Mouse (Mus musculus) layer of hippocampus, adult 11-12 months (tissue): ENCODE data around the gene Mxi1.

ENCODE experiments used
- DNase-seq: peaks from one replicate; pipeline ENCODE4 v3.0.0; 2022; ENCODE audit warnings: low spot score

Gene Mxi1

DNA sequence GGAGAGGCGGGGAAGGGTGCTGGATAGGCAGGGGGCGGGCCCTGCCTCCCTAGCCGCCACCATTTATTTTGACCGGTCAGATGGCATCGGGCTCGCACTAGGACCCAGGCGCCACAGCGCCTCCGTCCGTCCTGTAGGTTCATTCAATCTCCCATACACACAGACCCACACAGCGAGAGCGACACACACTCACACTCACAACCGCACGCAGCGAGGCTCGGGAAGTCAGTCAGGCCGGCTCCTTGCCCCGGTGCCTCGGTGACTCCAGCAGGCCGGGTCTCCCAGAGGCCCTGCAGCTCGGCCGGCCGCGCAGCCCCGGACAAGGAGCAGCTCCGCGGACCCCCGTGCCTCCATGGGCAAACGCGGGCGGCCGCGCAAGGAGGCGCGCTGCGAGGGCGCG lies at the start of gene Mxi1:
TSS of gene Mxi1 (plus strand) at position 171 of the 400 bp plus-strand sequence.
- DNase-seq = peak; percentile 83

DNA sequence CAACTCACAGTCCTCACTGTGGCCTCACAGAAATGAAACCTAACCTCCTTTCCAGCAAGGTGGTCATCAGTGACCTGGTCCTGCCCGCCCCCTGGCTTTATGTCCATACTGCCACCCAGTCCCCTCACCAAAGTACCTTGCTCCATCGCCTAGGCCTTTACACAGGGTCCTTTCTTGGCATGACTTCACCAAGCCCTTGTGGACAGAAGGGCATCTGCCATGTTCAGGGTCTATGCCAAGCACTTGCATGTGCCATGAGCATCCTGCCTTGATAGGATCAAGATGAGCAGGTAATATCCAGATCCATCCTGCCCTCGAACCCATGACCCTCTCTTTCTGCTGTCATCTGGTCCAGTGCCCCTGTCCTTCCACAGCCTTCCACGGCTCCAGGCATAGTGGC lies 49.5 kb upstream of the Mxi1 start:
- DNase-seq = no peak

DNA sequence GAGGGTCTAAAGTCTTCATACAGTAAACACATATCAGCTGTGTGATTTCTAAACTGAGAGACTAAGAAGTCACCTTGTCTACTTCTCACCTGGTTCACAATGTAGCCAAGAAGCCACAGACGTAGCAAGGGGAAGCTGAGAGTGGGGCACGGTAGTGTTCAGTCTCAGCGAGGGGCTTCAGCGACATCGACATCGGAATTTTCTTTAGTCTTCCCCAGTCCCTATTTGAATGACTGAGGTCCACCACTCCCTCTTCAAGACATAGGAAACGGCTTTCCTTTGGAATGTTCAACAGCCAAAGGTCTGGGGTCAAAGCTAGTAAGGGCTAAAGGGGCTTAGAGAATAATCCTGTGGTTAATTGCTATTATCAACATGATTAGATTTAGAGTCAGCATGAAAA lies 48.3 kb upstream of the Mxi1 start:
- DNase-seq = no peak

DNA sequence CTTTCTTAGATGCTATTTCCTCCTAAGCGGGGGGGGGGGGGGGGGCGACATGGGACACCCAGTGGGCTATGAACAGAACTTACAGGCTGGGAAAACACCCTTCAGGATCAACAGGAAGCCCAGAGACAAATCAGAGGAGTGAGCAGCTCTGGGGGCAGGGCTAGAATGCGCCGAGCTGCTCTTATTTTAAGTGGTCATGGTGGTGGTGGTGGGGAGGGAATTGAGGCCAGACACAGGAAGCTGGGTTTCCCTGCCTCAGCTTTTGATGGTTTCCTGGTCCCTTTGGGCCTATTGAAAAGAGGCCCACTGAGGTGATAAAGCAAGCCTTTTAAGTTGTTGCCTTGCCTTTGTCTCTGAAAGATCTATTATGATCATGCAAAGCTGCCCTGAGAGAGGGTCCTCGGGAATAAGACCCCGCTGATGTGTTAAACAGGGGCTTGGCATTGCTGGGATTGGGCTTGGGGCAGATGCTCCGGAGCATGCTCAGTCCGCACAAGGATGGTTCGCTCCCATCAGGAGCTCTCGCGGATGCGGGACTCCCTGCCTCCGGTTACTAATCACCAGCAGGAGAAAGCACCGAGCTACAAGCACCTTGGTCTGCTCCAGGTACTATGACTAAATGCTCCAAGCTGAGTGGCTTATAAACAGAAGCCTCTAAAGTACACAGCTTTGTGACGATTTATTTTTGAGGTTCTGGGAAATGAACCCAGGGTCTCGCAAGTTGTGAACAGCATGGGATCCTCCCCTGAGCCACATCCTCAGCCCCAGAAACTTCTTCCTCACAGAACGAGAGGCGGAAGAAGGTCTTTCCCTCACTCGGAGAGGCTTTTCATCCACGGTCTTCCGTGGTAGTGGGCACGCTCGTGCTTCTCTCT lies 46.2 kb upstream of the Mxi1 start:
- no peak for DNase-seq

DNA sequence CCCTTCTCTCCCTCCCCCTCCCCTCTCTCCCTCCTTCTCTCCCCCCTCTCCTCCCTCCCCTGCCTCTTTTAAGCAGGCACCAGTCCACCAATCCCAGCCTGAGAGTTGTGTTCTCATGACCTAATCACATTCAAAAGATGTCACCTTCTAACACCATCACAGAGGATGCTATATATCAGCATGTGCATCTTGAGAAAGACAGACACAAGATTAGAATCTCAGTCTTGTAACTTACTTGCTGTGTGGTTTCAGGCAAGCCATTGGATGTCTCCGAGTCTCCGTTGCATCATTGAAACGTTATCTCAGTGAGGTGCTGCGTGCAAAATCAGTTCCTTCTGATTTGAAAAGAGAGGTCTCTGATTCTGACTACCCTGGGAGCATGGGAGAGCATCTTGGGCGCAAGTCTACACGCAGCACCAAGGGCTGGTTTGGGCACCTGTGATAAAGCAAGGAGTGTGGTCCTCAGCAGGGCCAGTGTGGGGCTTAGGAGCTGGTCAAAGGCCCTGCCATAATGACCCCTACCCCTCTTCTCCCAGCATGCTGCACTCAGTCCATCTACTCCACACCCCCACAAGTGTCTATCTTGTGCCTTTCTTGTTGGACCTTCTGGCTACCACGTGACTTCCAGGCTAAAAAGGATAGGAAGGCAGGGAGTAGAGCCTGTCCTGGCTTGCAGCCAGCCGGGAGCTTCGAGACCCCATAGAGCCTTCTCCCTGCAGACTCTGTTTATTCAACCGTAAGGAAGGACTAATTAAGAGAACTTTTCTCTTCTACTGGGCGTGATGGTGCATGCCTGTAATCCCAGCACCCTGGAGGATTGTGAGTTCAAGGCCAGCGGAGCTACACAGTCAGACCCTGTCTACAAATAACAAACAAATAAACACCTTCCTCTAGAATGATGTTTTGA lies 45.2 kb upstream of the Mxi1 start:
- no peak for DNase-seq

DNA sequence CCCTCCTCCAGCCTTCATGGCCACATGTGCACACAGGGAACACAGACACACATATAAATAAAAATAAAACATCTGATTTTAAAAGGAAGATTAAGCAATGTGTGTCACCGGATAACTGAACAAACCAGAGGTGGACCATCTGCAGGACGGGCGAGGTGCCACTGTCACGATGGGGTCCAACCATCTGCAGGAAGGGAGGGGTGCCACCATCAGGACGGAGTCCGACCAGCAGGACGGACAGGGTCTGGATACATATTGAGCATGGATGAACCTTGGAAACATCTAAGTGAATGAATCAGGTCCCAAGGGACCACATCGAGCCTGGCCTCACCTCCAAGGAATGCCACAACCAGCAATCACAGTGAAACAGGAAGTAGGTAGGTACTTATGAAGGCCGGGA lies 43.0 kb upstream of the Mxi1 start:
- DNase-seq = no peak

DNA sequence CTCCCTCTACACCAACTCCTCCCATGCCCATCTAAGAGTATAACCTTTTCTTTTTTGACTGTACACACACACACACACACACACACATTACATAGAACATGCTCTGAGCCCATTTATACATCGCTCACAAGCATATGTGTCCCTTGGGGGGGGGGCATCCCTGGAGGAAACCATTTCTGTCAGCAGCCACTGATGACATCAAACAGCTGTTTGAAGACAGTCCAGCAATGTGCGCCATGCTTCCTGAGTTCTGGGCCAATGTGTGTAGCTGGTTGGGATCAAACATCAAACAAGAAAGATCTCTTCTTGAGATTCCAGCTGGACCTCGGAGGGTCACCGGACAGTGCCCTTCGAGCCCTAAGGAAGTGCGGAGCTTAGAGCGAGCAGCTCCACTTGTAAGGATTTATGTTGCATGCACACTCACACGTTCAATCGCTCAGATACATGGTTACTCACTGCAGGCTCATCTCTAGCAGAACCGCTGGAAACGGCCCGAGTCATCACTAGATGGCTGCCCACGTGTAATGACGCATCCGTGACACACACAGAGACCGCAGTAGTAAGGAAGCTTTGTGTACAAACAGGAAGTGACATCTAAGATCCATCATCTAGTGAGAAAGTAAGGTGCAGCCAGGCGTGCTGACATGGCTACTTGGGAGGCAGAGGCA lies 37.1 kb upstream of the Mxi1 start:
- DNase-seq = no peak

DNA sequence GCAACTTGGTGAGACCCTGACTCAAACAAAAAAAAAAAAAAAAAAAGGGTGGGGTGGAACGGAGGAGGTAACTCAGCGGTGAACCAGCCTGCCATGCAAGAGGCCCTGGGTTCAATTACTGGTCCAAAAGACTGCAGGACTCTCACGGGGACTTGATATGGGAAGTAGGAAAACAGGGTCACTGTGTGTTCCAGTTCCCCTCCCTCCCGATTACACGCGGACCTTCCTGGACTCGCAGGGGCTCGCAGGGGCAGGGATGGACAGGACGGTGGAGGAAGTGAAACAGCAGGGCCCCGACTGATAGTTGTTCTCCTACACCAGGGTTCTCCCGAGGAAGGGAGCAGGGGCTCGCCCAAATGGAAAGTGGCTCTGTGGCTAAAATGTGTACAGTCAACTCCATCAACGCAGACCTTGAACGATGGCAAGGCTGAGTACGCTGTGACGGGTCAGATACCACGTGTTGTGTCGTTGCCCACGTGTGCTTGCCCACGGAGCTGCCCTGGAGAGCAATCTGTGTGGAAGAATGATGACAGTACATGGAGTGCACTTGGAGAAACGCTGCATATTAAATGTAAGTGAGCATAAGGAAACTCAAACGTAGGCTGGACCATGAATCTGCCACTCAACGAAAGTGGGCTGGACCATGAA lies 36.4 kb upstream of the Mxi1 start:
- DNase-seq = no peak

DNA sequence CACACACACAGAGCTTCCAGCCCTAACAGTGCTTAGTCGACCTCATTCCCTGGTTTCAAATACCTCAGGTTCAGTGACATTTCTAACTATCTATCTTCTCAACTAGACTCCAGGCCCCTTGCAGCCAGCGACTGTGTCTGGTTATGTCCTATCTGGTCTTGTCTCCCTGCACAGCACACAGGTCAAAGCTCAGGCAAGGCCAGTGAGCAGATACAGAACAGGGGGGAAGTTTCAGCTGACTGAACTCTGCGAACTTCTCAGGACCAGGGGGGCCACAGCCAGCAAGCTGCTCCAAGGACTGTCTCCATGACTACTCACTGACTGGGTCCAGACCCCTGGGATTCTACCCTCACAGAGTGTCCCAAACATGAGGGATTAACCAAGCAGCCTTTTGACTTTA lies 35.1 kb upstream of the Mxi1 start:
- DNase-seq = no peak

DNA sequence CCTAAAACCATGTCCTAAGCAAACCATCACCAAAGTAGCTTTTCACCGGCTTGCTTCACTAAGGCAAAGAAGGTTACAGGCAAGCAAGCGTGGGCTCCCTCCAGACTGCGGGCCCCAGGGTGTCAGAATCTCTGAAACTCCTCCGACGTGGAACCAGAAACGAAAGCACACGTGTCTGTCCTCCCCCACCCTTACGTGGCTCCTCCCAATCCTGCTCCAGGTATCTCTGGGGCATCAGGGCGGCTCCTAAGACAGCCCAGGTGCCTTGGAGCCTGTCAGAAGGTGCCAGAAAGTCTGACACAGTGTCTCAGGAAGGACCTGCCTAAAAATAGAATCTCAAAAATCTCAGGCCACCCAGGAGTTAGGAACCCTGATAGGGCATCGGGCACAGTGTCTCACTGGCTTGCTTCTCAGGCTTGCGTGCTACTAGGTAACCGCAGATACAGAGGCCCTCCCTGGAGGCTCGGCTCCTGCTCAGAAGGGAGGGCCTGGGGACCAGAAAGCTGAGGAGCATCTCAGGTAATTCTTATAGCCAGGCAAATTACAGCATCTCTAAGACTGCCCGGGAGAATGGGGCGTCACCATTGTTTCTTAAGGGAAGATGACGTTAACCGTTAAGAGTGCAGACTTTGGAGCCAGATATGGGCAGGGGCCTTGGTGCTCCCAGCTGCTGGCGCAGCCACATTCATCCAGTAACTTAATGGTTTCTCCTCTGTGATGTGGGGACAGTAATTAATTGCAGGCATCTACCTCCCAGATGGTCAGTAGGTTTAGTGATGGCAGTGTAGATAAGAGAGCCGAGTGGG lies 33.2 kb upstream of the Mxi1 start:
- DNase-seq = no peak

DNA sequence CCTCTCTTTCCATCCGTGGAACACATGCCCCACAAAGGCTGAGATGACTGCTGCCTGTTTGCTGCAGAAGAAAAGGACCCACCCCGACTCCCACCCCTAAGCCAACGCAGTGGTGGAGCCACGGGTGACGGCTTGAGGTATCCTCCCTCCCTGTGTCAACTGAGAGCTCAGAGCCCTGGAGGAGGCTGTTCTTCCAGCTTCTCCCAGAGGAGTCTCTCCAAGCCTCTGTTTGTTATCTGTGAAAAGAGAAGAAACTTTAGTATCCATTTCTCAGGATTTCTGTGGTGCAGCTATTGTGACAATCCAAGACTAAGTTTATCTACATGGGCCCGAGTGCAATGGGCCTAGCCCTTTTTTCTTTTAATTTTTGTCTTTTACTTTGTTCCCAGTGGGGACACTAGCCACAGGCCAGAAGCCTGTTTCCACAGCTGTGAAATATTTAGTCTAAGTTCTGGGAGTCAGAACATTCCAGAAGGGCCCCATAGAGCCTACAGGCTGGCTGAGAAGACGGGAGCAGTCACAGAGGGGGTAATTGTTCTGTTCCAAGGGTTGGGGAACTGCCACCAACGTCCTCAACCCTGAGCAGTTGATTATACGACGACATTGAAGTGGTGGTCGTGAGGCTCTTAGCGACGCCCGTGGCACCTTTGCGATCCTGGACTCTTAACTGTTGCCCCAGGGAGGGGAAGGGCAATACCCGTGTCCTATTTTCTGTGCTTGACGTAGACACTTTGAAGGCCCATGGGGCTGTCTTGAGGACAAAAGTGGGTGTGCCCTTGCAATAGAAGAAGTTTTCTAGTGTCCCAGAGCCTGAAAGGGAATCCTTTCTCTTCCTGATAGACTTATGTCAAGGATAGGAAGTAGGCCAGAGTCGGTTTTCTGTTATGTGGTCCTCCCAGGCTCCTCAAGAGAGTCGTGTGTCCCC lies 31.6 kb upstream of the Mxi1 start:
- no peak for DNase-seq

DNA sequence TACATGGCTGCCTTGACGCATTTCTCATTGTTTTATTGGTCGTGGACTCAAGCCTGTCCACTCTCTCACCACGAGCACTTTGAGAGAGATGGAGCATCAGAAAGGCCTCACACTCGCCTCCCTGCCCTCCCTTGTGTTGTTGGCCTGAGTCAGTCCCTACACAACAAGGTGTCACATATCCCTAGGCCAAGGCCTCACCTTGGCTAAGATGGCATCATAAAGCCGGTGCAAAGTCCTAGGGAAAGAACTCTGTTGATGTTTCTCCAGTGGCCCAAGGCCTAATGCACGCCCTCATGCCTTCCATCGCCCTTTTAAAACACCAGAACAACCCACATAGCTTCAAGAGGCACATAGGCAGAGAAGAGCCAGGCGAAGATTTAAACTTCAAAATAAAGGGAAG lies 30.1 kb upstream of the Mxi1 start:
- no peak for DNase-seq

DNA sequence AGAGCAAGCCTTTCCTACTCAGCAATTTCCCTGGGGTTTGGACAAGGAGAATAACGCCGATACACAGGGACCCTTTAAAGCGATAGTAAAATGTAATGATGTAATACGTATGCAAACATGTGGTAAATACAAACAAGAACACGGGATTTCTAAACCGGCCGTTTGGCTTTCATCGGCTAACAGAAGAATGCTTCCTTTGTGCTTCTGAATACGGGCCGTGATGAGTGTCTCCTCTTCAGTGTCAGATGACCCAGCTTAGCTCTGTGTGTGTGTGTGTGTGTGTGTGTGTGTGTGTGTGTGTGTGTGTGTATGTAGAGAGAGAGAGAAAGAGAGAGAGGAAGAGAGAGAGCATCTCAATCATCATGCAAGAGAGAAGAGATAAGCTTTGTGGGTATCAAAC lies 27.7 kb upstream of the Mxi1 start:
- DNase-seq = peak; percentile 32

DNA sequence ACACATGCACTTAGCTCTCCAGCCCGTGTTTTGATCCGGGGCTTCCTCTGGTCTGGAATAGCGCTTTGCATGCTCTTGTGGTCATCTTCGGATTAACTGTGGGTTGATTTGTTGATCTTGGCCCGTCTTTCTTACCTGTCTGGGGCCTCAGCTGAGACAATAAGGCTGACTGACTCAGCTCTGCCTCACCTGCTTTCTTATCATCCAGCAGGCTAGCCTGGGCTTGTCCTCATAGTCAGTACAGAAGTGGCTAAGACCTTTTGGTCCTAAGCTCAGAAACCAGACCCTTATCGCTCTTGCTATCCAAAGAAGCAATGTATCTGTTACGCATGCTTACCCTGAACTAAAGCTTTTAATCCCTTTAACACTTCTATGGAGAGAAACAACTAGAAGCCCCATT lies 26.6 kb upstream of the Mxi1 start:
- no peak for DNase-seq

DNA sequence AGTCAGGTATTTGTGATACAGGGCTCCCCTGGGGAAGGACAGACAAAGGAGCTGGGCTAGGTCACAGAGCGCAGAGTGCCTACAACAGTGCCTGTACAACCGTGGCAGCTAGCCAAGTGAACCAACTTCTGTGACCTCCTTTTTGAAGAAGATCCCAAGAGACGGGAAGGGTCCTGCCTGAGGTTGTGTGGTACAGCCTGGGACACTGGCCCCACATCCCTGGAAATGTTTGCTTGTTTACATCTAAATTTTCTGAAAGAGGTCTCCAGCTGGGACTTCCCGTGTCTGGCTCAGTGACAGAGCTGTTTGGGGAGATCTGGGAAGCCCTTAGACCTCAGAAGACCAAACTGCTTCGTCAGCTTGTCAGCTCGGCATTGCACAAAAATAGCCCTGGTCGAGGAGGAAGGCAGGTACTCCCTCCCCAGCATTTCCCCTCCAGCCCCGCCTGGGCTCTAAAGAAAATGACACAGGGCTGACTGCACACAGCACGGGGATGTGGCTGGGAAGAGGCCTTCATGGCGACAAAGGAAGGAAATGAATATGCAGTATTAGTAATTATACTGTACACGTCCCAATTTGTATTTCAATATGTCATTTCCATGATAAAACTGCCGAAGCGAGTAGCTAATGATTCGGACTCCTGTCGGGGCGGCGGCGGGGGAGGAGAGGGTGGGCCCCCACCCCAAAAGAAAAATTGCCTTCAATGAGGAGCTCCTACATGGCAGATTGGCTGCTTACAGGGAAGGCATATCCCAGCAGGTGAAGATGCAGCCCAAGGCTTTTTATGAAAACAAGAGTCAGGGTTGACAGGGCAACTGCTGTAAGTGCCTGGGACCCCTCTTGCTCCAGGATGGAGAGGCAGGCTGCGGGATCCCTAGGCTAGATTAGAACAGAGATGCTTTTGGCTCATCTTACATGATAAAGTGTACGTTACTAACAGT lies 25.8 kb upstream of the Mxi1 start:
- no peak for DNase-seq

DNA sequence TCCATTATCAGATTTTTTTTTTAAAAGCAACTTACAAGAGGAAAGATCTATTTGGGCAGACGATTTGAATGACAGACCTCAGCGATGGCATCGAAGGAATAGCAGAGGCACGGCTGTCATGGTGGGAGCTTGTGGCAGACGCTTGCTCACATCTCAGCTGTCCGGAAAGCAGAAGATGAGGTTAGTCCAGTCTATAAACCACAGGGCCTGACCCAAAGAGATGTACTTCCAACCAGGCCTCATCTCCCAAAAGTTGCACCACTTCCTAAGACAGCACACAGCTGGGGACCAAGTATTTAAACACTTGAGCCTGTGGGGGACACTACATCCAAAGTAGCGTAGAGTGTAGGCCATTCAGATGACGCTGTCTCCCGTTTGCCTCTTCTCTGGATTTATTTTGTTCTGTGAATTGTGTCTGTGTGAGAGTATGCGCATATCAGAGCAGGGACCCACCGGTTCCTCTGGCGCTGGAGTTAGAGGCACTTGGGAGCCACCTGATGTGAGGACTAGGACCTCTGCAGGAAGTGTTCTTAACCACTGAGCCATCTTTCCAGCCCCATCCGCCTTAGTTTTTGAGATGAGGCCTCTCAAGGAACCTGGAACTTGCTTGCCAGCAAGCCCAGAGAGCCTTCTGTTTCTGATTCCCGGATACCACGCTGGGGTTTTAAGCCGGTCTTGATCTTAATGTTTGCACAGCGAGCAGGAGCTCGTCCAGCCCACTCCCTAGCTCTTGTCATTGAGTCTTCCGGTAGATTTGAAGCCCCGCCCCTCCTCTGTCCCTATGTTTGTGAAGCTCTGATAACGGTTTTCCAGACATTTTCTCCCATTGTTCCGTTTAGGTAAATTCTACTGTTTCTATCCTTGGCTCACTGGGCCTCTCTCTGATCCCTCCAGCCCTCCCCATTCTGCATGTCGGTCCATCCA lies 13.7 kb upstream of the Mxi1 start:
- DNase-seq = no peak

DNA sequence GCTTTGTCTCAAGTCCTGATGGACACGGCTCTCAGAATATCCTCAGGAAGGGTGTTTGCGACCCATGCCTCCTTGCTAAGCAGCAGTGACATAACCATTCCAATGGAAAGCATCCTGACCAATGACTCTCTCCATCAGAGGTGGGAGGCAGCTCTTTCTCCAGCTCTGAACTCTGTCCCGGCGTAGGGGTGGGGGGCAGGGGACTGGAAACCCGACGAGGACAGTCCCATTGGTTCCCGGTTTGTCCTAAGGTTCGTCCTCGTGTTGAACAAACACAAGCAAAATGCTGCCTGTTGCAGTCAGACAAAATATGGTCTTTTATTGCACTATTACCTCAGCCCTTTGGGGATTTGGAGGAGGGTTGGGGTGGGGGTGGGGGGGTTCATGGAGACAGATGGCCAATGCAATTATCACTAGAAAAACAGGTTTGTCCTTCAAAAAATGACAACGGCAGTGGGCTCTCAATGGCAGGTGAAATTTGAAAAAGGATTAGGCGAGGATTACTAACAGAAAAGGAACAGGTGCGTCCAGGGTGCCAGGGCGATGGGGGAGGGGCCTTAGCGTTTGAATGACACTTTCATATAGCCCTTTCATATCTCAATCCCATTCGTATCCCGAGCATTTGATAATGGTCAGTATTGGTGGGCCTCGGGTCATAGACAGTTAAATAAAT lies 11.0 kb upstream of the Mxi1 start:
- no peak for DNase-seq
